Mouse (Mus musculus) liver, postnatal 0 days (tissue): Measurements from ENCODE around the gene Lrrc14b.

Experiments used
- CTCF ChIP-seq: sonication (generic); IDR thresholded peaks from 2 replicates; pipeline ENCODE4 v1.5.1; 2016; ENCODE audit warnings: antibody characterized with exemption, low read depth
- EP300 ChIP-seq: IDR thresholded peaks from 2 replicates; pipeline ENCODE4 v1.6.1; 2016; ENCODE audit warnings: antibody characterized with exemption, low read depth, mild to moderate bottlenecking

DNA sequence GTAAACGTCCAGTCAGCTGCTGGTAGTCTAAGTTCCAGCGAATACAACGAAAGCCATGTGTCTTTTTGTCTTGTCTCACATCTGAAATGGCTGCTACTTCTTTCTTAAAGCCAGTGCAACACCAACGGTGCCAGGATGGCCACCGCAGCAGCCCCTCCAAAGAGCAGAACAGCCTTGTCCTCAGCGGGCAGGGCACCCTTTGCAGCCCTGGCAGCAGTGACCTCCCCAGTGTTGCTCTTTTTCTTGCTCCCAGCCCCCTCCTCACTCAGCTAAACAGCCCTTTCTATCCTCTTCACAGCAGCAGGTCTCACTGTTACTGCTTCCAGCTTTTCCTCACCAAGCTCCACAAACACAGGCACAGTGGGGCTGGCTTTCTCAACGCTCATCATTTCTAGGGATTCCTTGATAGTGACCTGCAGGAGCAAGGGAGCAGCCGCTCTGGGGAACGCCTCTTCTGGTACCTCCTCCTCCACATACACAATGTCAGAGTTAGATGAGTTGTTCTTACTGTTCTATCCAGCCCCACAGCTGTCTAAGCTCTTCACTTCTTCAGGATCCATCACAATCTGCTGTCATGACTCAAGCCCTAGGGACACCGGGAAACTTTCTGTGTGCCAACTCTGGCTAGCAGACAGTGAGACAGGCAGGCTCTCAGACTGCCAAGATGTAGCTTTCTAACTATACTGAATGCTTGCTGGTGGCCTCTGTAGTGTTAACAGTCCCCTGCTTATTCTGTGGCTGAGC is 17.9 kb upstream of the Lrrc14b start:
- TF ChIP-seq CTCF (no peak), EP300 (no peak)
